ENCODE assay signal across 12 mouse cellular contexts in genomic region chr1:119838241-119838640, GRCm38 (mm10). TPM values are rescaled to one million over a fixed set of nuclear protein-coding genes. Genes with fewer than 3 reads are reported as not detected.
DNase-seq lines count a peak whose midpoint lies in the region; ATAC-seq and TF ChIP-seq lines count a peak whose summit lies in the region.
"Had no signal": no experiment of that assay in that cellular context is flagged by ENCODE, and none has a peak within 500 bp of the region (broad histone marks: within the 10 kb centered on the region; RNA-seq: fewer than 3 reads in every experiment).

No protein-coding gene starts in this region.

- no peak for TF ChIP-seq CTCF in testis, adult 2 months (IDR thresholded peaks at IDR 0.05; ENCODE audit: control insufficient read depth, insufficient read depth, insufficient replicate concordance, low read depth, low read length)
- no peak for TF ChIP-seq CTCF in hindbrain, postnatal 0 days (IDR thresholded peaks at IDR 0.05; ENCODE audit: low read depth)

- no peak overlapping the region for H3K9ac ChIP-seq in embryonic facial prominence, embryonic 13.5 days
- no peak overlapping the region for H3K9ac ChIP-seq in hindbrain, postnatal 0 days (replicated peaks; ENCODE audit: low read length)
- no peak overlapping the region for H3K9ac ChIP-seq in neural tube, embryonic 15.5 days (replicated peaks)

- H3K9me3 ChIP-seq in embryonic facial prominence, embryonic 13.5 days, result no peaks in the 10 kb centered on the region
- H3K9me3 ChIP-seq in embryonic facial prominence, embryonic 10.5 days, result no peaks in the 10 kb centered on the region
- no peaks in the 10 kb centered on the region for H3K9me3 ChIP-seq in hindbrain, postnatal 0 days (ENCODE audit: low read length)
- no peaks in the 10 kb centered on the region for H3K9me3 ChIP-seq in neural tube, embryonic 15.5 days (replicated peaks)
- H3K9me3 ChIP-seq: limb, embryonic 15.5 days had no signal

- no peak for ATAC-seq in embryonic facial prominence, embryonic 13.5 days (ENCODE audit: insufficient number of reproducible peaks, insufficient read depth, low FRiP score, low TSS enrichment, low read depth)
- no peak for ATAC-seq in hindbrain, postnatal 0 days
- ATAC-seq in neural tube, embryonic 15.5 days (ENCODE audit: low FRiP score), result no peak
- ATAC-seq in monocyte, adult 5-6 weeks (replicated peaks; ENCODE audit: insufficient number of reproducible peaks, low FRiP score, low TSS enrichment, poor library complexity, severe bottlenecking), result no peak

- TF ChIP-seq POLR2A in testis, adult 2 months (IDR thresholded peaks at IDR 0.05; ENCODE audit: control insufficient read depth, low read depth, low read length), result no peak

- peaks cover 11% of the 10 kb centered on the region for H3K4me1 ChIP-seq in embryonic facial prominence, embryonic 13.5 days
- peaks cover 21% of the 10 kb centered on the region for H3K4me1 ChIP-seq in embryonic facial prominence, embryonic 10.5 days
- H3K4me1 ChIP-seq in testis, adult 2 months (ENCODE audit: control insufficient read depth, insufficient read depth, low read length), result peaks cover 2% of the 10 kb centered on the region; the same call in 1 of the 2 replicates
- H3K4me1 ChIP-seq in hindbrain, postnatal 0 days (ENCODE audit: insufficient read depth, low read length), result peaks cover under 1% of the 10 kb centered on the region
- H3K4me1 ChIP-seq in neural tube, embryonic 15.5 days, result peaks cover 20% of the 10 kb centered on the region

- H3K4me2 ChIP-seq in embryonic facial prominence, embryonic 13.5 days, result peak overlapping the region; percentile 67; the same call in 1 of the 2 replicates
- peak overlapping the region; percentile 67; the same call in 1 of the 2 replicates for H3K4me2 ChIP-seq in hindbrain, postnatal 0 days (ENCODE audit: low read depth, low read length)
- peak overlapping the region; percentile 66; the same call in 1 of the 2 replicates for H3K4me2 ChIP-seq in neural tube, embryonic 15.5 days

- no peaks in the 10 kb centered on the region for H3K27me3 ChIP-seq in embryonic facial prominence, embryonic 13.5 days
- H3K27me3 ChIP-seq in embryonic facial prominence, embryonic 10.5 days (replicated peaks; ENCODE audit: low read depth, poor library complexity, severe bottlenecking), result no peaks in the 10 kb centered on the region
- no peaks in the 10 kb centered on the region for H3K27me3 ChIP-seq in testis, adult 2 months (ENCODE audit: control insufficient read depth, insufficient read depth, low read length)
- H3K27me3 ChIP-seq in hindbrain, postnatal 0 days (ENCODE audit: insufficient read depth, low read length), result no peaks in the 10 kb centered on the region
- H3K27me3 ChIP-seq in neural tube, embryonic 15.5 days (replicated peaks), result no peaks in the 10 kb centered on the region
- H3K27me3 ChIP-seq: limb, embryonic 15.5 days had no signal

- H3K4me3 ChIP-seq in embryonic facial prominence, embryonic 13.5 days, result no peak overlapping the region
- H3K4me3 ChIP-seq in embryonic facial prominence, embryonic 10.5 days, result no peak overlapping the region; the same call in 1 of the 2 replicates
- peak overlapping the region; percentile 40 for H3K4me3 ChIP-seq in testis, adult 2 months (ENCODE audit: control insufficient read depth, low read depth, low read length)
- H3K4me3 ChIP-seq in hindbrain, postnatal 0 days (ENCODE audit: low read length), result peak overlapping the region; percentile 90; the same call in 1 of the 2 replicates
- H3K4me3 ChIP-seq in neural tube, embryonic 15.5 days (replicated peaks), result no peak overlapping the region

- WGBS in embryonic facial prominence, embryonic 13.5 days, result 38% methylated on average over 3 of the region's 3 CpGs
- 37% methylated on average over 3 of the region's 3 CpGs for WGBS in embryonic facial prominence, embryonic 10.5 days
- 40% methylated on average over 3 of the region's 3 CpGs for WGBS in hindbrain, postnatal 0 days
- 44% methylated on average over 3 of the region's 3 CpGs for WGBS in neural tube, embryonic 15.5 days

- H3K36me3 ChIP-seq in embryonic facial prominence, embryonic 13.5 days, result no peaks in the 10 kb centered on the region
- no peaks in the 10 kb centered on the region for H3K36me3 ChIP-seq in embryonic facial prominence, embryonic 10.5 days (replicated peaks)
- H3K36me3 ChIP-seq in testis, adult 2 months (ENCODE audit: control insufficient read depth, insufficient read depth, low read length), result no peaks in the 10 kb centered on the region
- H3K36me3 ChIP-seq in hindbrain, postnatal 0 days (ENCODE audit: insufficient read depth, low read length), result no peaks in the 10 kb centered on the region
- no peaks in the 10 kb centered on the region for H3K36me3 ChIP-seq in neural tube, embryonic 15.5 days
- H3K36me3 ChIP-seq: limb, embryonic 15.5 days had no signal

- no peak for DNase-seq in embryonic facial prominence, embryonic 10.5 days (ENCODE audit: low spot score)
- DNase-seq in testis, postnatal 10 days (ENCODE audit: low spot score), result no peak
- DNase-seq in hindbrain, postnatal 0 days (ENCODE audit: low spot score), result no peak
- DNase-seq in gastrocnemius, postnatal 10 days, result no peak
- DNase-seq: heart, adult 18-20 months; heart, postnatal 36 days had no signal

- H3K27ac ChIP-seq in embryonic facial prominence, embryonic 13.5 days, result no peak overlapping the region
- no peak overlapping the region for H3K27ac ChIP-seq in embryonic facial prominence, embryonic 10.5 days (replicated peaks)
- no peak overlapping the region for H3K27ac ChIP-seq in testis, adult 2 months (ENCODE audit: control insufficient read depth, insufficient read depth, low read depth, low read length)
- no peak overlapping the region for H3K27ac ChIP-seq in hindbrain, postnatal 0 days
- no peak overlapping the region for H3K27ac ChIP-seq in neural tube, embryonic 15.5 days (replicated peaks)
- H3K27ac ChIP-seq: kidney, postnatal 0 days; limb, embryonic 15.5 days had no signal

RNA-seq across cellular contexts. Expression of gene Ptpn4, which starts 0.8 kb away (rescaled TPM):
- polyA plus RNA-seq in embryonic facial prominence, embryonic 13.5 days (2015; fragmentation: Nextera tagmentation; extraction: Ambion mirVana), result 4.7 and 6.3 TPM in 2 replicates
- polyA plus RNA-seq in embryonic facial prominence, embryonic 10.5 days (2016; fragmentation: Nextera tagmentation; extraction: Ambion mirVana), result 5.4 and 6.3 TPM in 2 replicates
- polyA plus RNA-seq in testis, adult 2 months (2012; rRNA removed), result 13.9 and 17.2 TPM in 2 replicates
- total RNA-seq in hindbrain, postnatal 0 days (2014; rRNA removed), result 30.3 and 36.4 TPM in 2 replicates
- 7.3 and 7.6 TPM in 2 replicates for polyA plus RNA-seq in hindbrain, postnatal 0 days (2015; fragmentation: Nextera tagmentation; extraction: Ambion mirVana)
- polyA plus RNA-seq in neural tube, embryonic 15.5 days (2015; fragmentation: Nextera tagmentation; extraction: Ambion mirVana), result 7.7 and 11.8 TPM in 2 replicates
- 10 to 100 TPM; 26.4 to 31.0 TPM for total RNA-seq in gastrocnemius, postnatal 10 days (2021)
- total RNA-seq in monocyte, adult 5-6 weeks (2017), result 20.2 to 103 TPM (median 20.9 TPM) in 3 replicates

Comparison
In these comparisons a context has a peak if more than half of its experiments do, and no peak if none do; other contexts are left out.
1. H3K4me3 ChIP-seq: peak in testis, adult 2 months (single experiment) and hindbrain, postnatal 0 days (single experiment); none in embryonic facial prominence, embryonic 13.5 days (single experiment), embryonic facial prominence, embryonic 10.5 days (single experiment) and neural tube, embryonic 15.5 days (single experiment).
2. Peak in every context shown above with its lines, with median percentiles within 50 percentile points of each other: H3K4me2 ChIP-seq.